Mouse (Mus musculus): ENCODE results near the gene Slc25a23.

- TF ChIP-seq CTCF (IDR thresholded peaks at IDR 0.05; ENCODE audit: low read depth) = no peak
- no peak for TF ChIP-seq EP300 (IDR thresholded peaks at IDR 0.05; ENCODE audit: low read depth)
These were observed 18.7 kb upstream of the Slc25a23 start, which contains the start of gene Dennd1c for GRCm38 (mm10) chr17:57078336-57078735.
